Mouse (Mus musculus) G1E (cell line): ENCODE results near the gene Fermt1. TPM values are rescaled to one million over a fixed set of nuclear protein-coding genes. Genes with fewer than 3 reads are reported as not detected.

ENCODE experiments used
- ATAC-seq: 2 replicates; pipeline ENCODE4 v1.8.0; 2016; ENCODE audit warnings: mild to moderate bottlenecking; ENCODE audit not compliant: insufficient number of reproducible peaks, poor library complexity, low FRiP score, severe bottlenecking; ENCODE audit errors: extremely low read depth
- DNase-seq: peaks from one replicate; pipeline ENCODE4 v3.0.0; 2012; ENCODE audit warnings: low spot score
- H3K27me3 ChIP-seq: 2 replicates; pipeline ENCODE4 v1.6.1; 2012; ENCODE audit warnings: mild to moderate bottlenecking, low read length, inconsistent platforms; ENCODE audit not compliant: insufficient read depth
- H3K36me3 ChIP-seq: replicated peaks from 2 replicates; pipeline ENCODE3; 2012; ENCODE audit warnings: mild to moderate bottlenecking, inconsistent platforms
- H3K4me1 ChIP-seq: 2 replicates; pipeline ENCODE4 v1.6.1; 2012; ENCODE audit warnings: low read depth, low read length, inconsistent platforms, mixed read lengths; ENCODE audit not compliant: insufficient read depth
- H3K4me3 ChIP-seq: 2 replicates; pipeline ENCODE4 v1.5.1; 2012; ENCODE audit warnings: low read depth, mild to moderate bottlenecking, inconsistent platforms, low read length, moderate library complexity, mixed read lengths
- H3K9me3 ChIP-seq: replicated peaks from 2 replicates; pipeline ENCODE4 v1.6.1; 2012; ENCODE audit warnings: inconsistent platforms
- CTCF ChIP-seq: IDR thresholded peaks from 2 replicates; pipeline ENCODE4 v1.5.1; 2012; ENCODE audit warnings: low read depth, low read length, inconsistent platforms, mixed read lengths
- GATA1 ChIP-seq: IDR thresholded peaks from 2 replicates; pipeline ENCODE4 v1.6.1; 2012; ENCODE audit warnings: borderline replicate concordance, low read length, inconsistent platforms, mixed read lengths
- GATA2 ChIP-seq: IDR thresholded peaks from 2 replicates; pipeline ENCODE4 v1.6.1; 2012; ENCODE audit warnings: low read depth, low read length, inconsistent platforms, borderline replicate concordance
- POLR2AphosphoS5 ChIP-seq: IDR thresholded peaks from 2 replicates; pipeline ENCODE4 v1.6.1; 2012; ENCODE audit warnings: low read depth, low read length, inconsistent platforms; ENCODE audit not compliant: insufficient replicate concordance
- TAL1 ChIP-seq: conservative IDR thresholded peaks from 2 replicates; pipeline ENCODE4 v1.6.1; 2012; ENCODE audit warnings: low read depth, low read length, inconsistent platforms, mixed read lengths
- polyA plus RNA-seq: library from polyadenylated mRNA; stranded (reverse); fragments of >175 nt; gene quantifications from 2 replicates; pipeline ENCODE4 v1.2.3, GENCODE M21; 2012
- total RNA-seq, 2 experiments: library from RNA; stranded (forward) in 1 of 2; stranded (reverse) in 1 of 2; fragments of 200-1000 nt in 1 of 2; fragments of >200 nt in 1 of 2; fragmentation: Nextera tagmentation in 1 of 2; gene quantifications; 2 replicates each; pipeline ENCODE4 v1.2.3; 2014 to 2017

Fermt1 gene
- total RNA-seq (2014; fragmentation: Nextera tagmentation) (not detected in 2 replicates), total RNA-seq (2017) (0.05 TPM in 1 of 2 replicates, not detected in the other), polyA plus RNA-seq (not detected in 2 replicates)

DNA sequence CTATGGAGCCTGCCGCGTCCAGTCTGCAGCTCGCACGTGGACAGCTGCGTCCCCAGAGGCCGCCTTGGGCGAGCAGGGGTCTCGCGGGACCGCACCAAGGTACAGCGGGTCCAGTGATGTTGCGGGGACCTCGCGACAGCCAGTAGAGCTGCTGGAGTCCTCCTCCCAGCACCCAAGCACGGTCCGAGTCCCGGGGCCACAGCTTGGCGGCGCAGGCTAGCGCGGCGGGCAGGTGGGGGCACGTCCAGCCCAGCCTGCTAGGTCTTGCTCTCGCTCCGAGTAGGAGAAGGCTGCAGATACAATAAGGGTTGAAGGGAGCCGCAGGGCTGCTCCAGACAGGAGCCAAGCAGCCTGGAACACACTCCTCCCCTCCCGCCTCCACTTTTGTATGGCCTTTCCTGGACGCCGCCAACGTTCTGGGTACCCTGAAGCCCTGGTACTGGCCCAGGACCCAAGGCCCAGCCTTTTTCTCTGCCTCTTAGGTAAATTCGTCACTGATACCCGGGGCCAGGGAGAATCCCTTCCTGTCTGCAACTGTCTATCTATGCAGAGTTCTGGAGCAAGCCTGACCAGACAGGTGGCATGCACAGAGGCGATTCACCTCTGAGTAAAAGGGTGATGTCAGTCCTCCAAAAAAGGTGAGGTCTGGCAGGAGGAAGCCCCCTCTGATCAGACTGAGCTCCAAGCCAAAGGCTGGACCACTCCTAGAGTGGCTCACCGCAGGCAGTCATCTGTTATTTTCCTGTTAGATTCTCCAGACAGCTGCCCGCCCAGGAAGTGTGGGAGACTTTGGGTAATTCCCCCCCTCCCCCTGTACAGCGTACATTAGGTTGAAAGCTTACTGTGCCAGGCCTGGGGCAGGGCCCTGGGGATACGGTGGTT lies at the start of gene Fermt1:
Gene Fermt1 (minus strand): TSS at position 581 of the 882 bp plus-strand sequence.
- H3K4me3 ChIP-seq: no peak within 1 kb of the TSS
- no peak for ATAC-seq

DNA sequence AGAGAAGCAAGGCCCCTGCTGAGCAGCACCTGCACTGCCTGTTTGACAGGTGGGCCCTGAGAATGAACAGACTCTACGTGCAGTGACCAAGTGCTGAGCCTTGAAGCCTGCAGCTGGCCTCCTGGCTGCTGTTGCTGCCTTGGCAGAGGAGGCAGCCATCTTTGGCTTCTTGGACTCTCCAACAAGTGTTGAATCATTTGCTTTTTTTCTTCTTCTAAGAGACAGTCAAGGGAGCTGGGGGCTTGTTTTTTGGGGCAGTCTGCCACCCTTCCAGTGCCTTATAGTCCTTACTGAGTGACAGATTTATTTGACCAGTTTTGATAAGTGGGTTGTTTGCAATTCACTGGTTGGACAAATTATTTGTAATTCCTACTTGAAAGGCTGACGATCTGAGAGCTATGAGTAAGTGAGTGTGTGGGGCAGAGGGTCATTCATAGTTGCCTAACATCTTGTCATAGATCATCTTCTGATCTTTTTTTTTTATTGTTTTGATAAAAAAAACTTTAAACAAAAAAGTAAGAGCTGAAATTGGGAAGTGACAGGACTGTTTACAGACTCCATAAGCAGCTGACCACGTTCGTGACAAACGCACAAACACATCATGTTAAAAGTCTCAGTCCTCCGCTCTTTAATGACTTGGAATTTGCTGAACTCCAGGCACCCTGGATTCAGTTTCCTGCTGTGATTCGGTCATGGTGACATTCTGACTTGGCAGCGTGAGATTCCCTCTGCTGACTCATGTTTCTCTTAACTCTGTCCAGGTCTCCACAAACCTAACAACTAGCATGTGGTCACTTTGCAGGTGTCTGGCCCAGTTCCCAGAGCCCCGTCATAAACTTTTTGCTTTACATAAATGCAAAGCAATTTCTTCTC lies 47.2 kb upstream of the Fermt1 start:
- ATAC-seq: no peak
- Histone ChIP-seq H3K27me3 (no peaks in the 10 kb centered on the region), H3K9me3 (peaks cover 6% of the 10 kb centered on the region; the same call in 1 of the 2 replicates), H3K4me1 (no peaks in the 10 kb centered on the region), H3K4me3 (no peak overlapping the region), H3K36me3 (no peaks in the 10 kb centered on the region)
- DNase-seq: no peak
- TF ChIP-seq GATA1 (no peak), GATA2 (no peak), TAL1 (no peak), CTCF (no peak), POLR2AphosphoS5 (no peak)

More for the DNA sequence above, at the start of gene Fermt1:
- no peaks in the 10 kb centered on the region for H3K27me3 ChIP-seq
- no peaks in the 10 kb centered on the region for H3K9me3 ChIP-seq
- H3K4me1 ChIP-seq: no peaks in the 10 kb centered on the region
- no peaks in the 10 kb centered on the region for H3K36me3 ChIP-seq
- TF ChIP-seq GATA1: no peak
- no peak for TF ChIP-seq GATA2
- TF ChIP-seq CTCF: no peak
- TF ChIP-seq POLR2AphosphoS5: no peak
- TF ChIP-seq TAL1: no peak
- DNase-seq: no peak

DNA sequence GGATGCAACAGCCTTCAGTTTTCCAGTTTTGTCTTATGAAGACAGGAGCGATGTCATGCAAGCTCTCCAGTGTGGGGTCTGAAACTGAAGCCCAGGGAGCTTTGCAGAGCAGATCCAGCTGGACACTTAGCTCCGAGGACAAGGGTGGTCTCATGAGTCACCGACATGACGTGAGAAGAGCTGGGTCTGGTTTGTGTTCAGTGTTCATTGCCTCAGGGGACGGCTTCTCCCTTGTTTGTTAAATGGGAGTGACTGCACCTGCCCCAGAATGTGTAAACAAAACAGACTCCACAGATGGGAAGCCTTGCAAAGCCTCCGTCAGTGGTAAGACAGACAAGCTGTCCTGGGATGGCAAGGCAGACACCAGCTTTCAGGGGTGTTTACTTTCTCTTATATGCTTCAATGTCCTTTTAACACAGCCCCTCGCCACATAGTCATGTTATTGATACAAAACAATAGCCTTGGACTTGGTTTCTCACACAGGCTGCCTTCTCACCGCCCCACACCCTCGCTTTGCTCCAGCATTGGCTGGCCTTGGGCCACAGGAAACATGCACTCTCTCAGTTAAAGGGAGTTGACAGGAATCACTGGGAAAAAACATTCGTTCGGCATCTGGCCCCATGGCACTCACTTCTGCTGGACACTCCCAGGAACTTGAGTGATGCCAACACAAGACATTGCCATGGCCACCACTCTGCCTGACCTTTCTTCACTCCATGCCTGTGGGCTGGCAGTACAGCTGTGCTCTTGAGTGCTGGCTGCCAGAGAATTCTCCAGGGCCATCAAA lies 44.3 kb upstream of the Fermt1 start:
- ATAC-seq (no peak), DNase-seq (no peak)
- no peak for TF ChIP-seq CTCF
- no peak for TF ChIP-seq POLR2AphosphoS5
- TF ChIP-seq GATA1: no peak
- no peak for TF ChIP-seq GATA2
- TF ChIP-seq TAL1: no peak
- Histone ChIP-seq H3K4me1 (no peaks in the 10 kb centered on the region), H3K4me3 (no peak overlapping the region), H3K27me3 (no peaks in the 10 kb centered on the region), H3K36me3 (no peaks in the 10 kb centered on the region), H3K9me3 (peaks cover 6% of the 10 kb centered on the region; the same call in 1 of the 2 replicates)

DNA sequence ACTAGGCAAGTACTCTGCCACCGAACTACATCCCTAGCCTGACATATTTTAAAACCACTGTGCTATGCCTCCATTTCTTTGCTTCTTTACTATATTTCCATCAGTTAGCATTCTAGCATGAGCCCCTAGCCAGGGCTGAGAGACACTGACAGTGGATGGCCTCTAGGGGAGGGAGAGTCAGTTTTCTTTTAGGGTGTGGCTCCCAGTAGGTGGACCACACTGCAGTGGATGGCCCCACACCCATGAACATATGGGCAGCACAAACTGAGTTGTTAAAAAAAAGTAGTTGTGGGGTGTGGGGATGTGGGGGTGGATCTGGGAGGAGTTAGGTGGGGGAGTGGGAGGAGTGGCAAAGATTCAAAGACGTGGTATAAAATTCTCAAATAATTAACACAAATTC lies 27.6 kb upstream of the Fermt1 start:
- DNase-seq: no peak
- no peaks in the 10 kb centered on the region for H3K36me3 ChIP-seq
- H3K4me1 ChIP-seq: no peaks in the 10 kb centered on the region
- no peaks in the 10 kb centered on the region for H3K27me3 ChIP-seq
- TF ChIP-seq GATA2 (no peak), CTCF (no peak), TAL1 (no peak), GATA1 (no peak), POLR2AphosphoS5 (no peak)
- no peaks in the 10 kb centered on the region for H3K9me3 ChIP-seq
- ATAC-seq: no peak
- H3K4me3 ChIP-seq: no peak overlapping the region

DNA sequence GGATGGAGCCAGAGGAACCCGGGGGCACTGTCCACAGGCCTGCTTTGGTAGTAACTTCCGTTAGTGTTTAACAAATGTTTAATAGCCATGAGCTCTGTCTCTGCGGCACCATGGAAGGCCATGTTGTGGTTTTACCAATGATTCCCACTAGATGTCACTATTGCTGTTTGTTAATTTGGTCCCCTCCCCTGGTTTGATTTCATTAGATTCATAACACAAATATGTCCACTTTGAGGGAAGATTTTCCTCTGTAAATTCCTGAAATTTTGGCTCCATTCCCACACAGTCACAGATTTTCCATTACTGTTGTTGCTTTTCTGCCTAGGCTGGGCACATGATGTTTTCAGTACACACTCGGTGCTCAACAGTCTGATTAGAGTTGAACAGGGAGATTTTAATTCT lies 25.1 kb upstream of the Fermt1 start:
- H3K36me3 ChIP-seq: no peaks in the 10 kb centered on the region
- no peak for ATAC-seq
- H3K4me3 ChIP-seq: no peak overlapping the region
- no peaks in the 10 kb centered on the region for H3K4me1 ChIP-seq
- TF ChIP-seq CTCF (no peak), POLR2AphosphoS5 (no peak), GATA2 (no peak), GATA1 (no peak), TAL1 (no peak)
- no peaks in the 10 kb centered on the region for H3K9me3 ChIP-seq
- no peaks in the 10 kb centered on the region for H3K27me3 ChIP-seq
- DNase-seq: peak; percentile 11
